Mouse (Mus musculus): Measurements from ENCODE around the gene Cmc4.

Gene Cmc4

DNA sequence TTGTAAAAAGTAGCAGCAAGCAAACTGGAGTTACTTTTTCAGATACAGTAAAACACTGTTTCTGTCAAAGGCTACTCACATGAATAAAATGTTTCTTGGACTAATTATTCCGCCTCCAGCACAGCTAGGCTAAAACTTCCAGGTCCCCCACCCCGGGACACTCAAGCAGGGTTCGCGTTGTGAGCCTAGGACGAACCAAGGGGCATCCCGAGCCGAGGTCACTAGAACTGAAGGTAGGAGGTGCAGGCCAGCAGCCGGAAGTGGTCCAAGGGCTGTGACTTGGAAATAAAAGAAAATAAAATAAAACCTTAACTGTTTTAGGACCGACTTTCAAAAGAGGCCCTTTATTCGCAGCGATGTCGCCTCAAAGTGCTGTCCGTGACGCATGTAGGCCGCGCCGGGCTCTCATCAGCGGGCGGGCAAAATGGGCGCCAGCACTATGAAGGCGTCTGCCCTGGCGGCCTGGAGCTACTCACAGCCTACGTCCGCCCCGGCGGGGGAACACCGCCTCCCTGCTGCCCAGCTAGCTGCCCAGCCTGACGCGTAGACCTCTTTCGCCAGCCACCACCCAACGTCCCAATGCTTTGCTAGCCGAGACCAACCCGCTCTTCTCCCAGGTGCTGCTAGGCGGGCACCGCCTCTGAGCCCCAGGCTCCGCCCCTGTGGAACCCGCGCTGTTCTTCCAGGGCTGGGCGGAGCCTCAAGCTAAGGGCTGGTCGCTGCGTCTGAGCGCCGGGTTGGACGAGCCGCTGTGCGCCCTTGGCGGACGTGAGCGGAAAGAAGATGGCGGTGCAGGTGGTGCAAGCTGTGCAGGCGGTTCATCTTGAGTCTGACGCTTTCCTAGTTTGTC, at the start of gene Cmc4, which contains the start of the genes Mtcp1 and Brcc3:
TSS of gene Cmc4 (minus strand) at position 649 of the 850 bp plus-strand sequence.
TSS of gene Mtcp1 (minus strand) at position 653 of the 850 bp plus-strand sequence.
TSS of gene Brcc3 (plus strand) at position 693 of the 850 bp plus-strand sequence.
- peak; percentile 88 for DNase-seq (ENCODE audit: low spot score)

GRCm38 (mm10) chrX:75454597-75454996, 38.2 kb upstream of the Cmc4 start:
- DNase-seq (ENCODE audit: low spot score) = no peak

DNA sequence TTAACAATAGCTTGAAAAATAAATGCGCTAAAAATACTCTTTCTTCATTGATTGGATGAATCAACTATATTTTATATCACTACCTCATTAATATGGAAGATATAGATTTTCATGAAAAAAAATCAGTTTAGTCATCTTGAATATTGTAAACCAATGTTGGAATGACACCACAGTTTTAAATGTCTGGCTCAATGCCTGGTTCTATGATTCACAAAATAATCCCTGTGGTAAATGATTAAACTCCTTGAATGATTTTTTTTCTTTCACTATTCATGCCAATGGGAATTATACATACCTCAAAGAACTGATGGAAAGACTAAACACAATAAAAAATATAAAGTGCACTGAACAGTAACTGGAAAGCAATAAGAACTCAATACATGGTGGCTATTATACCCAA, 6.7 kb downstream of the Cmc4 start:
- DNase-seq (ENCODE audit: low spot score) = no peak

GRCm38 (mm10) chrX:75403350-75403749, 13.0 kb downstream of the Cmc4 start:
- DNase-seq (ENCODE audit: low spot score) = no peak

GRCm38 (mm10) chrX:75402668-75403067, 13.7 kb downstream of the Cmc4 start:
- no peak for DNase-seq (ENCODE audit: low spot score)

- no peak for DNase-seq (ENCODE audit: low spot score)
Observed at GRCm38 (mm10) chrX:75399471-75399870, 16.9 kb downstream of the Cmc4 start.

GRCm38 (mm10) chrX:75382195-75382771, 34.1 kb downstream of the Cmc4 start, which contains the start of the genes Fundc2 and F8:
Gene Fundc2 (plus strand): TSS chrX:75382399.
Gene F8 (minus strand): TSS chrX:75382615.
- DNase-seq (ENCODE audit: low spot score) = peak; percentile 78

DNA sequence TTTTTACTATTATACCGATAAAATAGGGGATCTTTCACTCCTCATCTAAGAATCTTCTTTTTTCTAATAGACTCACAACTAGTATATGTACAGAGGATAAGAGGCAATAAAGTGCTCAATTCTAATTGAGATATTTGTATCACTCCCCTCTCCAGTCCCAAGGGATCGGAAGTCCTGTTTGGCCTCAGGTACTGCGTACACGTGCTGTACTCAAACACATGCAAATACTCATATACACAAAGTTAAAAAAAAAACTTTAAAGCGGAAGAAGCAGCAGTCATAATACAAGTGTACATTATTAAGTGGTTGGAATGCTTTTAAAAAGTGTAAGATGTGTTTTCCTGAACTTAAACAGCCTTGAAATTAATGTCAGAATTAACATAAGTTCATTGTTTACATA, 34.7 kb downstream of the Cmc4 start:
- DNase-seq (ENCODE audit: low spot score) = no peak

DNA sequence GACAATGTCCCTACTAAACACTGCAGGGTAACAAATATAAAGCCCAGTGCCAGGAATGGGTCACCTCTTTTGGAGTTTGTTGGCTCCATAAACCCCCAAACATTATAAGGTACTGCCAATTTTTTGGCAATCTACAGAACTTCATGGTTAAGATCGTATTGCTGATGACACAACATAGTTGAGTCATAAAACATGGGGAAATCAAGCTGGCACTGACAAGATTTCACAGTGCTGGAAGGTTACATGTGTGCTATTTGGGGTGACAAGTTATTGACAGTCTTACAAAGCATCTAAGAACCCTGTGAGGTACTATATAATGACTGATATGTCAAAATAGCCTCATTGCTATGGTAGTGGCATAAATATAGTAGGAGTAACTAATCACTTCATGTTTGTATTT, 35.2 kb downstream of the Cmc4 start:
- DNase-seq (ENCODE audit: low spot score) = no peak

DNA sequence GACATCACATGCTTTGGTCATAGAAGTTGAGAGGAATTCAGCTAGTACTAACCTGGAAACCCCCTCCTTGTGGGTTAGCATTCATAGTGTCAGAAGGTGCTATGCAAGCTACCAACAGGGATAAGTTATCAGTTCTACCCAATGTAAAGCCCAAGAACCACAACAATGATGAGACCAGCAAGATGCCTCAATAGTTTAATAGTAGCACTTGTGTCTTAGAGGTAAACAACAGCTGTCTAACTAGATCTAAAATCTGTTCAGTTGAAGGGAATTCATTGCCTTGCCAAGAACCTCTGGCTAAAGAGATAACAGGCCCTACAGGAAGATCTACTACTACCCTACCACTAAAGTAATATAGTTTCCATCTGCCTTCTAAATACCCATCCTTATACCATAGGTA, 39.6 kb downstream of the Cmc4 start:
- no peak for DNase-seq (ENCODE audit: low spot score)

GRCm38 (mm10) chrX:75372666-75373425, 43.5 kb downstream of the Cmc4 start:
- DNase-seq (ENCODE audit: low spot score) = no peak

- DNase-seq (ENCODE audit: low spot score) = peak; percentile 38
Observed at GRCm38 (mm10) chrX:75370197-75370596, 46.2 kb downstream of the Cmc4 start.

All from testis, postnatal 10 days (tissue).